Comparison of ENCODE assay signal across 21 mouse cellular contexts in genomic region chr2:130211581-130211980, GRCm38 (mm10). TPM values are rescaled to one million over a fixed set of nuclear protein-coding genes. Genes with fewer than 3 reads are reported as not detected.
"Had no signal": no experiment of that assay in that cellular context is flagged by ENCODE, and none has a peak within 500 bp of the region (broad histone marks: within the 10 kb centered on the region; RNA-seq: fewer than 3 reads in every experiment).

No protein-coding gene starts in this region.

- DNase-seq: kidney, adult 11 months; kidney, adult 9 months; kidney, postnatal 10 days; kidney, postnatal 4 days; lung, postnatal 10 days; right cerebral cortex, postnatal 25 days; thymus, adult 18-20 months; thymus, postnatal 14 days had no signal

- H3K4me3 ChIP-seq: left cerebral cortex, adult 2 months; limb, embryonic 15.5 days; liver, embryonic 12.5 days; megakaryocyte, embryonic 14.5 days; midbrain, embryonic 15.5 days; neural tube, embryonic 13.5 days had no signal

- H3K4me1 ChIP-seq: limb, embryonic 15.5 days; liver, embryonic 12.5 days; midbrain, embryonic 15.5 days; neural tube, embryonic 13.5 days had no signal

- H3K4me2 ChIP-seq: limb, embryonic 15.5 days; liver, embryonic 12.5 days; lung, embryonic 14.5 days; midbrain, embryonic 11.5 days; midbrain, embryonic 15.5 days; neural tube, embryonic 13.5 days had no signal

- H3K36me3 ChIP-seq: limb, embryonic 15.5 days; liver, embryonic 12.5 days; midbrain, embryonic 15.5 days; neural tube, embryonic 13.5 days had no signal

- H3K27ac ChIP-seq: left cerebral cortex, adult 2 months; limb, embryonic 15.5 days; liver, embryonic 12.5 days; macrophage; midbrain, embryonic 15.5 days; neural tube, embryonic 13.5 days; stomach, postnatal 0 days had no signal

- H3K27me3 ChIP-seq: limb, embryonic 15.5 days; liver, embryonic 12.5 days; midbrain, embryonic 15.5 days; neural tube, embryonic 13.5 days had no signal

- H3K9me3 ChIP-seq: limb, embryonic 15.5 days; liver, embryonic 12.5 days; midbrain, embryonic 15.5 days; neural tube, embryonic 13.5 days had no signal

- ATAC-seq: liver, embryonic 12.5 days; midbrain, embryonic 15.5 days had no signal

- H3K9ac ChIP-seq: limb, embryonic 15.5 days; liver, embryonic 12.5 days; lung, embryonic 14.5 days; midbrain, embryonic 15.5 days; neural tube, embryonic 13.5 days had no signal

RNA-seq across cellular contexts. Expression of gene Tmc2, which starts 16.6 kb away (rescaled TPM):
- total RNA-seq: left cerebral cortex, adult 2 months; left cerebral cortex, postnatal 14 days had no signal
- polyA plus RNA-seq: intestine, embryonic 14.5 days; limb, embryonic 11.5 days; limb, embryonic 15.5 days; liver, embryonic 12.5 days; lung, embryonic 14.5 days; macrophage; midbrain, embryonic 11.5 days; midbrain, embryonic 15.5 days; neural tube, embryonic 13.5 days; stomach, postnatal 0 days had no signal
